Mouse (Mus musculus) heart, embryonic 11.5 days (tissue): ENCODE measurements around the gene Bbs12. TPM values are rescaled to one million over a fixed set of nuclear protein-coding genes. Genes with fewer than 3 reads are reported as not detected.
A peak's percentile ranks its signal among the peaks of the same experiment; 100 is the strongest.

Experiments
- ATAC-seq: fragments of 200-750 bp; cut with Nextera tagmentation; replicated peaks from 2 replicates; pipeline ENCODE4 v1.8.0; 2017; ENCODE audit warnings: moderate library complexity; ENCODE audit not compliant: insufficient number of reproducible peaks, low FRiP score, low TSS enrichment
- H3K27ac ChIP-seq: fragments of 300-500 bp; sonication (generic); 2 replicates; pipeline ENCODE4 v1.5.1; 2014; ENCODE audit warnings: mild to moderate bottlenecking, low read depth, low read length
- H3K27me3 ChIP-seq: fragments of 300-500 bp; sonication (generic); 2 replicates; pipeline ENCODE4 v1.6.1; 2014; ENCODE audit warnings: mild to moderate bottlenecking, low read length, mixed read lengths; ENCODE audit not compliant: control insufficient read depth, insufficient read depth
- H3K36me3 ChIP-seq: fragments of 300-500 bp; sonication (generic); 2 replicates; pipeline ENCODE4 v1.6.1; 2014; ENCODE audit warnings: mild to moderate bottlenecking, low read length, moderate library complexity, mixed read lengths; ENCODE audit not compliant: control insufficient read depth, insufficient read depth
- H3K4me1 ChIP-seq: fragments of 300-500 bp; sonication (generic); 2 replicates; pipeline ENCODE4 v1.6.1; 2014; ENCODE audit warnings: low read length; ENCODE audit not compliant: control insufficient read depth, insufficient read depth
- H3K4me2 ChIP-seq: fragments of 300-500 bp; sonication (generic); 2 replicates; pipeline ENCODE4 v1.6.1; 2014; ENCODE audit warnings: mild to moderate bottlenecking, moderate library complexity
- H3K4me3 ChIP-seq: fragments of 300-500 bp; sonication (generic); 2 replicates; pipeline ENCODE4 v1.5.1; 2014; ENCODE audit warnings: low read depth, low read length
- H3K9ac ChIP-seq: fragments of 300-500 bp; sonication (generic); 2 replicates; pipeline ENCODE4 v1.6.1; 2014; ENCODE audit warnings: mild to moderate bottlenecking, low read depth, low read length, moderate library complexity
- H3K9me3 ChIP-seq: fragments of 300-500 bp; sonication (generic); replicated peaks from 2 replicates; pipeline ENCODE4 v1.6.1; 2016; ENCODE audit warnings: low read length; ENCODE audit not compliant: control insufficient read depth
- WGBS: fragments of 180-500 bp; shearing (Covaris S2); extraction: QIAGEN DNeasy Blood & Tissue Kit; methylation state at CpG from one replicate; pipeline ENCODE4 v1.1.7; 2014; ENCODE audit not compliant: insufficient replicate concordance; 5-methylcytosine and 5-hydroxymethylcytosine counted together
- polyA plus RNA-seq: library from polyadenylated mRNA; unstranded; fragments of >200 nt; fragmentation: Nextera tagmentation; extraction: Ambion mirVana; gene quantifications from 2 replicates; pipeline ENCODE4 v1.2.1, GENCODE M21; 2014

Bbs12 gene
- polyA plus RNA-seq, 1 experiment from 2014 or later = 4.7 TPM

- ATAC-seq = no peak
- Histone ChIP-seq H3K4me3 (no peak overlapping the region), H3K27ac (no peak overlapping the region), H3K27me3 (no peaks in the 10 kb centered on the region), H3K36me3 (no peaks in the 10 kb centered on the region), H3K4me2 (no peak overlapping the region), H3K4me1 (no peaks in the 10 kb centered on the region), H3K9me3 (no peaks in the 10 kb centered on the region), H3K9ac (no peak overlapping the region)
- WGBS = 43% methylated on average over 6 of the region's 6 CpGs
Measured at GRCm38 (mm10) chr3:37331999-37332449, 19.7 kb downstream of the Bbs12 start.

- H3K4me1 ChIP-seq = no peaks in the 10 kb centered on the region
- H3K27ac ChIP-seq = no peak overlapping the region
- H3K9me3 ChIP-seq = no peaks in the 10 kb centered on the region
- no peak for ATAC-seq
- no peaks in the 10 kb centered on the region for H3K27me3 ChIP-seq
- H3K9ac ChIP-seq = no peak overlapping the region
- H3K4me2 ChIP-seq = no peak overlapping the region
- H3K36me3 ChIP-seq = no peaks in the 10 kb centered on the region
- H3K4me3 ChIP-seq = no peak overlapping the region
- 78% methylated on average over 4 of the region's 4 CpGs for WGBS
Measured at GRCm38 (mm10) chr3:37334053-37334452, 21.7 kb downstream of the Bbs12 start.

DNA sequence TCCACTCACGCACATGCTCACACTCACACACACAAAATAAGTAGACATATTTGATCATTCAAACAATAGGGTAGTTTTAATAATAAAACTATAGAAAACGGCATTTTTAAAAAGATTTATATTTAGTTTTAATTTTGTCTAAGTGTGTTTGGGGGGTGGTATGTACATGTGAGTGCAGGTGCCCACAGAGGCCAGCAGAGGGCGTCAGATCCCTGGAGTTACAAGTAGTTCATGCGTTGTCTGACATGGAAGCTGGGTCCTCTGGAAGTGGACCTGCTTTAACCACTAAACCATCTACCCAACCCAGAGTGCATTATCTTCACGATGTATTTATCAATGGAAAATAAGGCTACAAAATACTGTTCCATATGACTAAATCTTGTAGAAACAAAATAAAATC is 28.8 kb downstream of the Bbs12 start:
- H3K9me3 ChIP-seq = no peaks in the 10 kb centered on the region
- H3K4me3 ChIP-seq = no peak overlapping the region
- no peak overlapping the region for H3K9ac ChIP-seq
- no peak for ATAC-seq
- H3K27ac ChIP-seq = no peak overlapping the region
- H3K36me3 ChIP-seq = no peaks in the 10 kb centered on the region
- WGBS = 53% methylated on average over 5 of the region's 5 CpGs
- no peak overlapping the region for H3K4me2 ChIP-seq
- H3K27me3 ChIP-seq = no peaks in the 10 kb centered on the region
- no peaks in the 10 kb centered on the region for H3K4me1 ChIP-seq

GRCm38 (mm10) chr3:37342811-37343210 is 30.5 kb downstream of the Bbs12 start:
- no peaks in the 10 kb centered on the region for H3K9me3 ChIP-seq
- no peak overlapping the region for H3K9ac ChIP-seq
- ATAC-seq = no peak
- H3K36me3 ChIP-seq = no peaks in the 10 kb centered on the region
- no peak overlapping the region for H3K4me2 ChIP-seq
- no peak overlapping the region for H3K27ac ChIP-seq
- H3K4me1 ChIP-seq = no peaks in the 10 kb centered on the region
- whole genome bisulfite sequencing = 52% methylated on average over 5 of the region's 5 CpGs
- no peak overlapping the region for H3K4me3 ChIP-seq
- peaks cover 3% of the 10 kb centered on the region; the same call in 1 of the 2 replicates for H3K27me3 ChIP-seq

GRCm38 (mm10) chr3:37347671-37348070 is 35.3 kb downstream of the Bbs12 start:
- Histone ChIP-seq H3K4me3 (peak overlapping the region; percentile 76), H3K4me2 (peak overlapping the region; percentile 100), H3K27ac (no peak overlapping the region), H3K9me3 (no peaks in the 10 kb centered on the region), H3K27me3 (peaks cover 18% of the 10 kb centered on the region), H3K9ac (no peak overlapping the region), H3K36me3 (no peaks in the 10 kb centered on the region), H3K4me1 (peaks cover 7% of the 10 kb centered on the region; the same call in 1 of the 2 replicates)
- 23% methylated on average over 9 of the region's 9 CpGs for WGBS
- ATAC-seq = no peak

GRCm38 (mm10) chr3:37348221-37349165 is 36.1 kb downstream of the Bbs12 start, which contains the start of gene Fgf2:
TSS of gene Fgf2 (plus strand) at chr3:37348346.
- under 1% methylated on average over 74 of the region's 75 CpGs for whole genome bisulfite sequencing
- Histone ChIP-seq H3K9ac (peak within 1 kb of the TSS; percentile 75), H3K4me2 (peak within 1 kb of the TSS; percentile 100), H3K4me1 (peaks cover 7% of the 10 kb centered on the region; the same call in 1 of the 2 replicates), H3K27ac (no peak within 1 kb of the TSS), H3K27me3 (peaks cover 18% of the 10 kb centered on the region), H3K4me3 (peak within 1 kb of the TSS; percentile 76), H3K36me3 (no peaks in the 10 kb centered on the region), H3K9me3 (no peaks in the 10 kb centered on the region)
- ATAC-seq = peak; percentile 42; the same call in 1 of the 2 replicates

GRCm38 (mm10) chr3:37349166-37349548 is 36.8 kb downstream of the Bbs12 start:
- H3K27me3 ChIP-seq = peaks cover 18% of the 10 kb centered on the region
- no peak overlapping the region for H3K27ac ChIP-seq
- peaks cover 7% of the 10 kb centered on the region; the same call in 1 of the 2 replicates for H3K4me1 ChIP-seq
- H3K9me3 ChIP-seq = no peaks in the 10 kb centered on the region
- peak overlapping the region; percentile 100 for H3K4me2 ChIP-seq
- peak overlapping the region; percentile 75; the same call in 1 of the 2 replicates for H3K9ac ChIP-seq
- no peak for ATAC-seq
- no peaks in the 10 kb centered on the region for H3K36me3 ChIP-seq
- H3K4me3 ChIP-seq = peak overlapping the region; percentile 76
- WGBS = 6% methylated on average over 8 of the region's 8 CpGs

DNA sequence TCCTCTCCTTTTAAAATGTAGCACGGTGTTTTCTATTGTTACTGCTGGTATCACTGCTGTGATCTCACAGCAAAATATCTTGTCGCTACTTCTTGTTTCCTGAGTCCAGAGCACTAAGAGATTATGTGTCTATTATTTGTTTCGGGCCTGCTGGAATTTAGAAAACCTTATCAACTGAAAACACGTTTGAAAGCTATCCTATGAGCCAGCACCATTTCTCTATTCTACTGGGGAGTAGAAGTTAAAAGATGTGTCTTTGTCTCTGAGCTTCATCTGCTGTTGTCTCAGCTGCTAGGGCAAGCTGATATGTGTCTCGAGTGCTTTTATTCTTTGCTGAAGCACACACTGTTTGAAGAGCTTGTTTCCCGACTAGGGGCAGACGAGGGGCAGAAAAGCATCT is 38.0 kb downstream of the Bbs12 start:
- peaks cover 10% of the 10 kb centered on the region for H3K4me1 ChIP-seq
- ATAC-seq = no peak
- peaks cover 18% of the 10 kb centered on the region for H3K27me3 ChIP-seq
- H3K27ac ChIP-seq = no peak overlapping the region
- no peaks in the 10 kb centered on the region for H3K9me3 ChIP-seq
- no peak overlapping the region for H3K4me2 ChIP-seq
- H3K9ac ChIP-seq = no peak overlapping the region
- WGBS = 45% methylated on average over 7 of the region's 7 CpGs
- H3K36me3 ChIP-seq = no peaks in the 10 kb centered on the region
- no peak overlapping the region for H3K4me3 ChIP-seq
